8 mouse cellular contexts compared by ENCODE assay signal in the genomic region with DNA sequence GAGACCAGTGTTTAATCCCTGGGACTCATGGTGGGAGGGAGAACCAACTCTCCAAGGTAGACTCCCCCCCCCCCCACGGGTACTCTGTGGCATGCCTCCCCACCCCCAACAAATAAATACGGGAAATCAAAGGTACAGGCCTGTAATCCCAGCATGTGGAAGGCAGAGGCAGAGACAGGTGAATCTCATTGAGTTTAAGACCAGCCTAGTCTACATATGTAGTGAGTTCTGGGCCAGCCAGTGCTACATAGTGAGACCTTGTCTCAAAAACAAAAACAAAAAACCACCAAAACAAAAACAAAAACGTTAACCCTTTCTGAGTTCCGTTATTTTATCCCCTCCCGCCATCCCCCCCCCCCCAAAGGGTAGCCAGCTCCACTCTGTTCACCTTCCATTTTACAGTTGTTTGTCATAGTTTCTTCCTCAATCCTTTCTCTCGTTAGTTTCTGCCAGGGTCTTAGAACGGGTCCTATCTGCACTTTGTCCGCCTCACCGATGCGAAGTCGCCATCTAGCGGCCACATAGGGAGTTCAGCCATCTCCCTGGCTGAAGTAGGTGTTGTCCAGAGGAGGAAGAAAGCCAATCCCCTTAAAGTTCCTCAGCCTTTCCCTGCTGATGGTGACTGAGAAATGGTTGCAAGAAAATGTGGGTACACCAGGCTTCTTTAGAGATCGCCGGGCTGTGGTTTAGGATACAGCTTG. TPM values are rescaled to one million over a fixed set of nuclear protein-coding genes. Genes with fewer than 3 reads are reported as not detected.
DNase-seq lines count a peak whose midpoint lies in the region; ATAC-seq and TF ChIP-seq lines count a peak whose summit lies in the region.

No protein-coding gene starts in this region.

- H3K9me3 ChIP-seq in embryonic facial prominence, embryonic 10.5 days: no peaks in the 10 kb centered on the region
- H3K9me3 ChIP-seq in limb, embryonic 10.5 days (replicated peaks): no peaks in the 10 kb centered on the region
- H3K9me3 ChIP-seq in midbrain, embryonic 15.5 days: no peaks in the 10 kb centered on the region

- no peak for TF ChIP-seq POLR2A in heart, adult 2 months (IDR thresholded peaks at IDR 0.05; ENCODE audit: insufficient read depth, low read depth, low read length)

- intact Hi-C loops in heart, adult 2 months (cut with DNase I): loop anchor here (2.0 to 5.0 kb wide), 3 partner anchors 159 to 289 kb away; no protein-coding TSS in a partner anchor

- H3K27ac ChIP-seq in embryonic facial prominence, embryonic 10.5 days (replicated peaks): no peak overlapping the region
- no peak overlapping the region for H3K27ac ChIP-seq in heart, adult 2 months
- H3K27ac ChIP-seq in limb, embryonic 10.5 days: no peak overlapping the region
- H3K27ac ChIP-seq in midbrain, embryonic 15.5 days: no peak overlapping the region

- TF ChIP-seq CTCF in heart, adult 2 months (IDR thresholded peaks at IDR 0.05): peak; percentile 88

- 0 out of 2 replicates have a peak overlapping the region, but pooled peaks have one; percentile 6 for H3K4me3 ChIP-seq in embryonic facial prominence, embryonic 10.5 days
- no peak overlapping the region for H3K4me3 ChIP-seq in heart, adult 2 months
- no peak overlapping the region for H3K4me3 ChIP-seq in limb, embryonic 10.5 days
- no peak overlapping the region for H3K4me3 ChIP-seq in midbrain, embryonic 15.5 days

- no peak overlapping the region for H3K9ac ChIP-seq in heart, adult 2 months (ENCODE audit: low read depth, low read length)
- no peak overlapping the region for H3K9ac ChIP-seq in midbrain, embryonic 15.5 days

- DNase-seq in 3T3-L1 (ENCODE audit: low read depth, low spot score): peak; percentile 80
- peak; percentile 90 for DNase-seq in adrenal gland, postnatal 10 days
- DNase-seq in embryonic facial prominence, embryonic 10.5 days (ENCODE audit: low spot score): peak; percentile 85
- peak; percentile 82 to 87 for DNase-seq in heart, adult 2 months
- peak; percentile 85 for DNase-seq in kidney, adult 18-20 months
- DNase-seq in limb, embryonic 10.5 days (ENCODE audit: low spot score): peak; percentile 88
- DNase-seq in spleen, postnatal 10 days (ENCODE audit: low spot score in 2 of 2): peak; percentile 74 to 89

- no peaks in the 10 kb centered on the region for H3K27me3 ChIP-seq in embryonic facial prominence, embryonic 10.5 days (replicated peaks; ENCODE audit: low read depth, poor library complexity, severe bottlenecking)
- no peaks in the 10 kb centered on the region for H3K27me3 ChIP-seq in heart, adult 2 months (ENCODE audit: control insufficient read depth, insufficient read depth, low read length)
- H3K27me3 ChIP-seq in limb, embryonic 10.5 days (ENCODE audit: low read depth, poor library complexity, severe bottlenecking): no peaks in the 10 kb centered on the region
- H3K27me3 ChIP-seq in midbrain, embryonic 15.5 days (replicated peaks): no peaks in the 10 kb centered on the region

- ATAC-seq in midbrain, embryonic 15.5 days (replicated peaks): peak; percentile 40

- WGBS in embryonic facial prominence, embryonic 10.5 days: 10% methylated on average over 14 of the region's 14 CpGs
- WGBS in heart, adult 2 months: 17% methylated on average over 14 of the region's 14 CpGs
- 14% methylated on average over 14 of the region's 14 CpGs for WGBS in limb, embryonic 10.5 days
- 15% methylated on average over 14 of the region's 14 CpGs for WGBS in midbrain, embryonic 15.5 days

- TF ChIP-seq EP300 in heart, adult 2 months (IDR thresholded peaks at IDR 0.05; ENCODE audit: insufficient read depth, low read depth, low read length): peak; percentile 87

- H3K4me1 ChIP-seq in embryonic facial prominence, embryonic 10.5 days: peaks cover 86% of the 10 kb centered on the region
- peaks cover 14% of the 10 kb centered on the region for H3K4me1 ChIP-seq in heart, adult 2 months (ENCODE audit: control insufficient read depth, insufficient read depth, low read length)
- peaks cover 84% of the 10 kb centered on the region for H3K4me1 ChIP-seq in limb, embryonic 10.5 days
- peaks cover 22% of the 10 kb centered on the region for H3K4me1 ChIP-seq in midbrain, embryonic 15.5 days

- H3K4me2 ChIP-seq in midbrain, embryonic 15.5 days: no peak overlapping the region; the same call in 1 of the 2 replicates

- peaks cover 2% of the 10 kb centered on the region; the same call in 1 of the 2 replicates for H3K36me3 ChIP-seq in embryonic facial prominence, embryonic 10.5 days (replicated peaks)
- no peaks in the 10 kb centered on the region for H3K36me3 ChIP-seq in heart, adult 2 months (ENCODE audit: control insufficient read depth, insufficient read depth, low read length)
- peaks cover 10% of the 10 kb centered on the region; the same call in 1 of the 2 replicates for H3K36me3 ChIP-seq in limb, embryonic 10.5 days
- H3K36me3 ChIP-seq in midbrain, embryonic 15.5 days (replicated peaks): no peaks in the 10 kb centered on the region

- peaks cover 11% of the 10 kb centered on the region for H3K79me2 ChIP-seq in heart, adult 2 months (replicated peaks; ENCODE audit: control insufficient read depth, insufficient read depth, low read length)

RNA-seq across cellular contexts. Expression of gene Igf1r, which starts 9.1 kb away (rescaled TPM):
- 10 to 100 TPM; 49.2 to 53.4 TPM for total RNA-seq in adrenal gland, postnatal 10 days (2021)
- 22.6 and 25.2 TPM in 2 replicates for polyA plus RNA-seq in embryonic facial prominence, embryonic 10.5 days (2016; fragmentation: Nextera tagmentation; extraction: Ambion mirVana)
- total RNA-seq in heart, adult 2 months (2021): 10 to 100 TPM; 12.3 to 14.4 TPM
- polyA plus RNA-seq in heart, adult 2 months (2012; rRNA removed): 5.6 and 7.7 TPM in 2 replicates
- polyA plus RNA-seq in limb, embryonic 10.5 days (2016; fragmentation: Nextera tagmentation; extraction: Ambion mirVana): 21.8 and 27.9 TPM in 2 replicates
- polyA plus RNA-seq in midbrain, embryonic 15.5 days (2015; fragmentation: Nextera tagmentation; extraction: Ambion mirVana): 27.1 and 27.8 TPM in 2 replicates
